Mouse (Mus musculus) embryonic stem cell, embryonic (primary cell): Measurements from ENCODE around the gene Rab10.

Experiments
- CTCF ChIA-PET, 4 experiments: fragments of 300-600 bp in 2 of 4; fragments of 350-600 bp in 2 of 4; sonication (Branson Sonifier 250); formaldehyde crosslinking; loops; one replicate each; lab custom pipeline; 2022; ENCODE audit warnings: inconsistent platforms in 2 of 4; lab: Charles Lee
- POLR2A ChIA-PET, 4 experiments: fragments of 300-600 bp in 2 of 4; fragments of 350-600 bp in 2 of 4; sonication (Branson Sonifier 250); formaldehyde crosslinking; loops; one replicate each; lab custom pipeline; 2022; ENCODE audit warnings: antibody characterized with exemption in 4 of 4, inconsistent platforms in 1 of 4; lab: Charles Lee

The Rab10 gene

DNA sequence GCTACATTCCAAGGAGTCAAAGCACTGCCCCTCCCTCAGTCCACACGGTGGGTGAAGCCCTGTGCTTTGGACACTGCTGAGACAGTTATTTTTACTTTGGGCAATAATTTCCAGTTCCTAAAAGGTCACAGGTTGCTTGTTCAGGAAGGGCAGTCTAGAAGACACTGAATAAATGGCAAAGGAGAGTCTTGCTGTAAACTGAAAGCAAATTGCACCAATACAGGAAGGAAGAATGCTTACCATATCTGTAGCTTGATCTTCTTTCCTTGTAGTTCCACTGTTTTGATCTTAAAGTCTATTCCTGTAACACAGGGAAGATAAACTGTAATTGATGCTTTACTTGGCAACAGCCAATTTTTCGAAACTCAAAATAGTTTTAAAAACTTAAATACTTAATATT is 45.3 kb downstream of the Rab10 start:
- ChIA-PET CTCF (no interaction called here), POLR2A (no interaction called here)

DNA sequence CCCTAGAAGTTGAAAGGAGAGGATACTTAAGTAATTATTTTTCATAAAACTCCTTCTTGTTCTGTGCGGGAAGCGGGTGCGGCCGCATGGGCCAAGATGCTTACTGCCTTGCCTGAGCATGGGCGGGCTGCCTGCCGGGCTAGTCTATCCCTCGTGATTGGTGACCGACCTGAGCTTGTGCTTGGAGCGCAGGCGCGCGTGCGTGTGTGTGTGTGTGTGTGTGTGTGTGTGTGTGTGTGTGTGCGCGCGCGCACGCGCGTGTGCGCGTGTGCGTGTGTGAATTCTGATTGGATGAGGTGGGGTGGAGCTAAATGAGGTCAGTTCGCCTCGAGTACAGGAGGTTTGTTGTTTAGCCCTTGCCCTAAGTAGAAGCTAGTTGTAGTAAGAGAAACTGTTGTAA is 48.2 kb downstream of the Rab10 start:
- POLR2A ChIA-PET, result interaction anchor here (0.6 to 2.5 kb wide), 19 partner anchors 9 to 166 kb away, joined by 3 to 13 read pairs (median 4); partner anchors contain the start of gene Rab10 (in 3 of the 4)
- CTCF ChIA-PET, result interaction anchor here in 3 of 4 experiments (0.6 to 1.7 kb wide), 3 partner anchors 8 to 164 kb away, joined by 3 to 5 read pairs (median 3); no protein-coding TSS in a partner anchor

DNA sequence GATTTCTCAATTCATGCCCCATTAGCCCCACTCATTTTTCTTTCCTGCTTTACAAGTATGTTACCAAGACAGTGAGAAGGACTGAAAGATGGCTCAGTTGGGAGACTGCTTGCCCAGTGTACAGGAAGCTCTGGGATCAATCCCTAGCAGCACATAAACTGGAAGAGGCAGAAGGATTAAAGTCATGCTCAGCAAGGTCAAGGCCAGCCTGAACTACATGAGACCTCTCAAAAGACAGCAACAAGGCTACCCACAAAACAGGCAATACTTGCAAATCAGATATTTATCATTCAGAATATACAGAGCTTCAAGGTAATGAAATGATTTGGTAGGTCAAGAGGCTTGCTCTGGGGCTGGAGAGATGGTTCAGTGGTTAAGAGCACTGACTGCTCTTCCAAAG is 53.8 kb downstream of the Rab10 start:
- ChIA-PET POLR2A (interaction anchor here in 2 of 4 experiments (1.0 to 1.3 kb wide), 3 partner anchors 9 to 19 kb away, joined by 3 to 4 read pairs (median 3); no protein-coding TSS in a partner anchor), CTCF (interaction anchor here in 2 of 4 experiments (0.7 to 1.5 kb wide), 3 partner anchors 11 to 135 kb away, joined by 3 to 4 read pairs (median 3); no protein-coding TSS in a partner anchor)

DNA sequence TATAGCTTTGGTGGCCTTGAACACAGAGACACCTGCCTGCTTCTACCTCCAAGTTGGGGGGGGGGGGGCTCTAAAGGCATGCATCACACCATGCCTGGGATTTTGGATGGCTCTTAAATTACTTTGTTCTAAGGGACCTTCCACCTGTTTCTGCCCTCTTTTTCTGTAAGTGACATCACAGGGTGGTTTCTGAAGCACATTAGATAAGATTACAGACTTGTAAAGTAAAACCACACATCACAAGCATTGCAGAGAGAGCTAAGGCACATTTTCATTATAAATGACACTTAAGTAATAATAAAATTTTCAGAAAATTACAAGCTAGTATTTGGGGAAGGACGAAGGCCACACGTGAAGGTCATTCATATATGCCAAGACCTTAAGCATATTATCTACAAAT is 54.3 kb downstream of the Rab10 start:
- POLR2A ChIA-PET, result interaction anchor here in 2 of 4 experiments (0.6 to 1.2 kb wide), 3 partner anchors 9 to 55 kb away, joined by 3 read pairs; no protein-coding TSS in a partner anchor
- CTCF ChIA-PET, result interaction anchor here in 2 of 4 experiments (0.7 to 1.5 kb wide), 2 partner anchors 11 to 135 kb away, joined by 3 to 4 read pairs; no protein-coding TSS in a partner anchor

DNA sequence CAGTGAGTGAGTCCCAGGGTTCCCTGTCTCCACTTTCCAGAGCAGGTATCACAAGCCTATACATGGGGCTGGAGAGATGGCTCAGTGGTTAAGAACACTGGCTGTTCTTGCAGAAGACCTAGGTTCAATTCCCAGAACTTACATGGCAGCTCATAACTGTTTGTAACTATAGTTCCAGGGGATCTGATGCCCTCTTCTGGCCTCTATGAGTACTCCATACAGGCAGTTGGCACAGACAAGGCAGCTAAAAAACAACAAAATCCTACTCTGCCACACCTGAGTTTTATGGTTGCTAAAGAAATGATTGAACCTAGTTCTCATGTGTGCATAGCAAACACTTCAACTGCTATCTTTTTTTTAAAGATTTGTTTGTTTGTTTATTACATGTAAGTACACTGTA is 56.2 kb downstream of the Rab10 start:
- CTCF ChIA-PET, result interaction anchor here in 2 of 4 experiments (0.7 to 1.1 kb wide), 6 partner anchors 9 to 137 kb away, joined by 3 to 5 read pairs (median 4); no protein-coding TSS in a partner anchor
- POLR2A ChIA-PET, result interaction anchor here in 2 of 4 experiments (1.1 to 2.1 kb wide), 5 partner anchors 15 to 112 kb away, joined by 3 to 5 read pairs (median 4); no protein-coding TSS in a partner anchor

DNA sequence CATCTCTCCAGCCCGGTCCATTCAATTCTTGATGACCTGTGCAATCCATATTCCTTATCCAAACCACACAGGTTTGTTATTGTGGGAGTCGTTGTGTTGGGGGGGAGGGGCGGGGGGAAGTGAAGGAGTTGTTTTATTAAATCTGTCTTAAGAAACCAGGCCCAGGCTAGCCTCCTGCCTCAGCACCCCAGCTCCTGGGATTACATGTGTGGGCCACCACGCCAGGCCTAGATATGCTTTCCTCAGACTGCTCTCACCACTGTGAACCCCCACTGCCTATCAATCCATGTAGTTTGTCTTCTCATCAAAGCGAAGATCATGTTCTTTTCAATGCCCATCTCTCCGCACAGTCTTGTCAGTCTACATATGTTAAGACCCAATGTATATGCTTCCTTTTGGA is 63.7 kb downstream of the Rab10 start:
- ChIA-PET POLR2A (interaction anchor here in 2 of 4 experiments (0.6 to 1.6 kb wide), 7 partner anchors 10 to 49 kb away, joined by 3 to 7 read pairs (median 4); no protein-coding TSS in a partner anchor), CTCF (interaction anchor here in 1 of 4 experiments (0.6 kb wide), 1 partner anchor 587 kb away, joined by 3 read pairs; no protein-coding TSS in a partner anchor)

DNA sequence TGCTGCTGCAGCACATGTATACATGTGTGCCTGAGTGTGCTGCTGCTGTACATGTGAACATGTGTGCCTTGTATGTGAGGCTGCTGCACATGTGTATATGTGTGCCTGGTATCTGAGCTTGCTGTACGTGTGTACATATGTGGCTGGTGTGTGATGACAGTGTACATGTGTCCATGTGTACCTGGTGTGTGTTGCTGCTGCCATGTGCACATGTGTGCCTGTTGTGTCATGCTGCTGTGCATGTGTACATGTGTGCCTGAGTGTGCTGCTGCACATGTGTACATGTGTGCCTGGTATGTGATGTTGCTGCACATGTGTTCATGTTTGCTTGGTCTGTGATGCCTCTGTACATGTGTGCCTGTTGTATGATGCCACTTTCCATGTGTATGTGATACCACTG is 70.2 kb downstream of the Rab10 start:
- ChIA-PET CTCF (no interaction called here), POLR2A (no interaction called here)

DNA sequence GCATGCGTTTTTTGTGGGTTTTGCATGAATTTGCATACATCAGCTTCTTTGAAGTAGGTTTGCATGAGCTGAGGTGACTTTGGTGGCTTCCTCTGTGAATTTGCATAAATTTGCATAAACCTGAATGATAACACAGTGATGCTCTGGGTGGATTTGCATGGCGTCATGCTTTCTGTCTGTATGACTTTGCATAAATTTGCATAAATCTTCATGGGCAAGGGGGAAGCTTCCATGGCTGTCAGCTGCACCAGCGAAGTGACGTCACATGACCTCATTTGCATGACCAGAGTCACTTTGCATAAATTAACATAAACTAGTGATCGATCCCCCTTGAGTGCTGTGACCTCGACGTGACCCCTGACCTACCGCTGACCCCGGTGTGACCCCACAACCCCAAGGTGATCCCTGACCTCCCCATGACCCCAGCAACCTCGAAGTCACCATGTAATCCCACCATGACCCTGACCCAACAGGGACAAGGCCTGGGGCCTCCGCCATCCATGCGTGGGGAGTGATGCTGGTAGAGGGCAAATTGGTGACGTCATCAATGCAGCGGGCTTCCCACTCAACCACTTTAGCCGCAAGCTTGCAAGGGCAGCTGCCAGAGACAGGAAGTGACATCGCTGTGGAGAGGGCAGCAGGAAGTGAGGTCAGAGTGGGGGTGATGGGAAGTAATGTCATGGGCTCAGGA is 71.3 kb downstream of the Rab10 start:
- CTCF ChIA-PET, result interaction anchor here in 1 of 4 experiments (0.6 kb wide), 1 partner anchor 243 kb away, joined by 8 read pairs; no protein-coding TSS in a partner anchor
- POLR2A ChIA-PET, result interaction anchor here in 3 of 4 experiments (0.5 to 1.4 kb wide), 4 partner anchors 14 to 71 kb away, joined by 3 to 5 read pairs (median 4); partner anchors contain the start of gene Rab10 (in 1 of the 3)

DNA sequence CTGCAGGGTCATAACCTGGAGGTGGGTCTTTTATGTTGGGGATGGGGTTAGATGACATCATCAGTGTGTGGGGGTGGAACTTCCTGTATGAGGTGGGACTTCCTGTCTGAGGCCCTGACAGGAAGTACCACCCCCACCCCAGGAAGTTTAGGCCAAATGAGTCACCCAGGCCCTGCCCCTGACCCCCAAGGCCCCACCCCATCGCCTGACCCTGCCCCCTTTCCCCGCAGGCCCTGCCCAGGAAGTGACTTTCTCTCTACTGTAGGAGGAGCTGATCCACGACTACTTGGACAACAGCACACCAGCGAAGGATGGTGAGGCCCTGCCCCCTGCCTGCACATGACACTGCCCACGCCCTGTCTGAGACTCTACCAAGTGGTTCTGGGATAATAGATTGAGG is 72.0 kb downstream of the Rab10 start:
- ChIA-PET POLR2A (interaction anchor here in 1 of 4 experiments (1.1 to 1.4 kb wide), 2 partner anchors 15 to 72 kb away, joined by 4 to 5 read pairs; partner anchors contain the start of gene Rab10), CTCF (interaction anchor here in 1 of 4 experiments (0.6 kb wide), 1 partner anchor 244 kb away, joined by 8 read pairs; no protein-coding TSS in a partner anchor)

DNA sequence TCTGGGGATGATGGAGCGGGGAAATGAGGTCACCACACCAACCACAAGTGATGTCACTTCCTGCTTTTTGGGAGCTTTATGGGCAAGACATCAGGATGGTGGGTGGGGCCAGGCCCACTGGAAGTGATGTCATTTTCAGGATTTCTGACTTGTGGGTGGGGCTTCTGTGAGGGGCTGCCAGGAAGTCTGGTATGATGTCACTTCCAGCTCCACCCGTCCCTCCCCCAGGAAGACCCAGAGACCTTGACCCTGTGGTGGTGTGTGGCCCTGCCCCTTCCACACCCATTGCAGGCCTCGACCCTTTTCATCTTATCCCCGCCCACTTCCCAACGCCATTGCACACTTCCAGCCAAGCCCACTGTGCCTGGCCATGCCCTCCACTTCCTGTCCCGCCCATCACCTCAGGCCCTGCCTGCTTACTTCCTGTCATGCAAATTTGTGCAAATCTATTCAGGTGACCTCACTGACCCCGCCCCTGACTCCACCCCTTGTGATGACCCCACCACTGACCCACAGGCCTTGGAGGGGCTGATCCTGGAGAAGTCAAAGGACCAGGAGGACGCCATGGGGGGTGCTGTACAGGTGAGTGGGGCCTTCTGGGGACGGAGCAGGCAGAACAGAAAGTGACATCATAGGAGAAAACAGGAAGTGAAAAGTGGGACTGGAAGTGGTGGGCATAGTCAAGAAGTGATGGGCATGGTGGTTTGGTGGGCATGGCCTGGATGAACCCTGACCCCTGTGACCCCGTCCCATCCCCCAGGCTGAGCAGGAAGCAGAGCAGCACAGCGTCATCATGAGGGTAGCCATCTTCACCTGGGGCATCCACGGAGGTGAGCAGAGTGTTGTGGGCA is 72.7 kb downstream of the Rab10 start:
- POLR2A ChIA-PET, result interaction anchor here in 3 of 4 experiments (1.0 to 2.4 kb wide), 9 partner anchors 15 to 190 kb away, joined by 3 to 14 read pairs (median 5); partner anchors contain the start of genes Rab10 (in 2 of the 3) and Asxl2 (in 1 of the 3)
- CTCF ChIA-PET, result interaction anchor here in 1 of 4 experiments (0.6 kb wide), 1 partner anchor 189 kb away, joined by 3 read pairs; no protein-coding TSS in a partner anchor

DNA sequence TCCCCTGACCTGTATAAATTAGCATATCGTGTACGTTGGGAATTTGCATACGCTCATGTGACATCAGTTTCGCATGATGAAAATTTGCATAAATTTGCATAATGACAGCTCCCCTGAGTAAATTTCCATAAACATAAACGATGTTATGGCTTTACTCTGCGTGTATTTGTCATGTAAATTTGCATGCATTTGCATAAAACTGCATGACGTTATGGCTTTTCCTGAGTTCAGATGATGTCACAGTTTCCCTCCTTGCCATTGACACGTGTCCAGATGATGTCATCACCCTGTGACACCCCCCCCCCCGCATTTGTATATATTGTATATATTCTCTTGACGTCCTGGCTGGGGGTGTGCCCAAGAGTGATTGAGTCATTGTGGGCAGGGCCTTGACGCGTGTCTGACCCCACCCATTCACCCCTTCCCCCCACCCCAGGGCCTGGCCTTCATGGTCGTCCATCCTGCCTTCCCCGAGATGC is 73.6 kb downstream of the Rab10 start:
- ChIA-PET POLR2A (interaction anchor here (0.7 to 2.4 kb wide), 23 partner anchors 9 to 998 kb away, joined by 3 to 14 read pairs (median 4); partner anchors contain the start of genes Rab10 (in 3 of the 4), Asxl2 (in 1 of the 4), Cenpo (in 1 of the 4) and Ptrhd1 (in 1 of the 4)), CTCF (interaction anchor here in 2 of 4 experiments (0.7 to 0.8 kb wide), 2 partner anchors 154 kb away, joined by 3 to 4 read pairs; no protein-coding TSS in a partner anchor)

DNA sequence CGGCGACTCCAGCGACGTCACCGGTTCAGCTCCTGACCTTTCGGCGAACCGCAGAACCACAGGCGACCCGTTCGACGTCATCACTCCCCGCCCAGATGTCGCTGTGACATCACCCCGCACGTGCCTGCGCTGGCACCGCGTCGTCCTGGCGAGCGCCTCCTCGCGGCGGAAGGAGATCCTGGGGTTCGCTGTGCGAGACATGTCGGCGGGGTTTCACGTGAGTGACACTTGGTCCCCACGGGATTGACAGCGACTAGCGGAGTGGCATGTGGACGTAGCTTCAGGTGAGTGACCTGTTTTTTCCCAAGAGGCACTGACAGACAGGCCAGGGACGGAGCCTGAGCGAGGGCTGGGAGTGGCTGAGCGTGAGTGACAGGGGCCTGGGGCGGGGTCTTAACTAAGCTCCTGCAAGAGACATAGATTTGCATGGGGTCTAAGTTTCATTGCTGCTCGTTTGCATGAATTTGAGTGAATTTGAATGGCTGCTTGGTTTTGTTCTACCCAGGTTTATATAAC is 74.1 kb downstream of the Rab10 start:
- ChIA-PET POLR2A (interaction anchor here (0.7 to 2.4 kb wide), 23 partner anchors 9 to 998 kb away, joined by 3 to 14 read pairs (median 4); partner anchors contain the start of genes Rab10 (in 3 of the 4), Asxl2 (in 1 of the 4), Cenpo (in 1 of the 4) and Ptrhd1 (in 1 of the 4)), CTCF (interaction anchor here in 3 of 4 experiments (0.6 to 0.8 kb wide), 3 partner anchors 154 to 226 kb away, joined by 3 to 4 read pairs (median 3); no protein-coding TSS in a partner anchor)

DNA sequence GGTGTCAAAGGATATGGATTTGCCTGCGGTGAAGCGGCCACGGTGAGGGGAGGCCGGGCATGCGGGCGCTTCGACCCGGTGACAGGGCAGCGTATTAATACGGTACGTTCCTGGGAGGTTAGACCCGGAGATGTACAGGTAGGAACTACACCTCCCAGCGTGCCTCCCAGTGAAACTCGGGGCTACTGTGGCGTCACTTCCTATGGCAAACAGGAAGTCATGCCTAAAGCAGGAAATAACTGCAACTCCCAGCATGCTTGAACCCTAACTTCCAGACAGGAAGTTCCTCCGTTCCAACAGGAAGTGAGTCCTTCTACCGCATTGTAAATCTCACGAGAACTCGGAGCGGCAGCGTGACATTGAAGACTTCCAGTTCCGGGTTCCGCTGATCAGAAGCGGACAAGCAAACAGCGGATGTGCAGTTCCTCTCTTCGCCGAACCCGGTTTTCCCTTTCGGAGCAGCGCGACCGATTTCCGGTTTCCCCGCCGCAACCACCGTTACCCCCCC is 74.6 kb downstream of the Rab10 start:
- ChIA-PET CTCF (interaction anchor here in 1 of 4 experiments (0.6 kb wide), 1 partner anchor 226 kb away, joined by 3 read pairs; no protein-coding TSS in a partner anchor), POLR2A (interaction anchor here (0.8 to 2.4 kb wide), 17 partner anchors 10 to 999 kb away, joined by 3 to 14 read pairs (median 4); partner anchors contain the start of genes Rab10 (in 3 of the 4), Asxl2 (in 1 of the 4), Cenpo (in 1 of the 4) and Ptrhd1 (in 1 of the 4))

DNA sequence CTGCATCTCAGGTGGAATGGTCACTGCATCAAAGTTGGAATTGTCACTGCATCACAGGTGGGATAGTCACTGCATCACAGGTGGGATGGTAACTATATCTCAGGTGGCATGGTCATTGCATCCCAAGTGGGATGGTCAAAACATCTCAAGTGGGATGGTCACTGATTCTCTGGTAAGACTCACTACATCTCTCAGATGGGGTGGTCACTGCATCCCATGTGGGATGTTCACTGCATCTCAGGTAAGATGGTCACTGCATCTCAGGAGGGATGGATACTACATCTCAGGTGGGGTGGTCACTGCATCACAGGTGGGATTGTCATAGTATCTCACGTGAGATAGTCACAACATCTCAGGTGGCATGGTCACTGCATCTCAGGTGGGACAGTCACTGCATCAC is 75.7 kb downstream of the Rab10 start:
- POLR2A ChIA-PET, result no interaction called here
- CTCF ChIA-PET, result no interaction called here

DNA sequence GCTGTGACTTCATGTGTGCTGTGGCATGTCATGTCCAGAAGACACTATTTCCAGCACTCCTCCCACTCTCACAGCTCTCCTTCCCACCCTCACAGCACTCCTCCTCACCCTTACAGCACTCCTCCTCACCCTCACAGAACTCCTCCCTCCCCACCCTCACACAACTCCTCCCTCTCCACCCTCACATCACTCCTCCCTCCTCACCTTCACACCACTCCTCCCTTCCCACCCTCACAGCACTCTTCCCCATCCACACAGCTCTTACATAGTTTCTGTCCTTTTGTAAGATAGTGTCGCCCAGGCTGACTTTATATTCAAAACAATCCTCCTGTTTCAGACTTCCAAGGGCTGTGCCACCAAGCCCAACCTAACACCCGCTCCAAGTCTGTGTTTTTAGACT is 86.4 kb downstream of the Rab10 start:
- POLR2A ChIA-PET, result no interaction called here
- CTCF ChIA-PET, result no interaction called here

DNA sequence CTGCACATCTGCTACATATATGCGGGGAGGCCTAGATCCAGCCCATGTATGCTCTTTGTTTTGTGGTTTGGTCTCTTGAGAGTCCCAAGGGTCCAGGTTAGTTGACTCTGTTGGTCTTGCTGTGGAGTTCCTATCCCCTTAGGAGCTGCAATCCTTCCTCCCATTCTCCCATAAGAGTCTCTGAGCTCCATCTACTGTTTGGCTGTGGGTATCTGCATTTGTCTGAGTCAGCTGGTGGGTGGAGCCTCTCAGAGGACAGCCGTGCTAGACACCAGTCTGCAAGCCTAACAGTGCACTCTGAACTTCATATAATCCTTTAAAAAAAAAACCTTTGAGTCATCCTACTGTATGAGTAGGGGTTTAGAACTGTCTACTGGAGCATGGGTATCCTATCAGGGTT is 99.6 kb downstream of the Rab10 start:
- CTCF ChIA-PET, result interaction anchor here in 3 of 4 experiments (0.7 to 1.0 kb wide), 3 partner anchors 112 to 178 kb away, joined by 3 to 4 read pairs (median 3); no protein-coding TSS in a partner anchor
- POLR2A ChIA-PET, result no interaction called here

DNA sequence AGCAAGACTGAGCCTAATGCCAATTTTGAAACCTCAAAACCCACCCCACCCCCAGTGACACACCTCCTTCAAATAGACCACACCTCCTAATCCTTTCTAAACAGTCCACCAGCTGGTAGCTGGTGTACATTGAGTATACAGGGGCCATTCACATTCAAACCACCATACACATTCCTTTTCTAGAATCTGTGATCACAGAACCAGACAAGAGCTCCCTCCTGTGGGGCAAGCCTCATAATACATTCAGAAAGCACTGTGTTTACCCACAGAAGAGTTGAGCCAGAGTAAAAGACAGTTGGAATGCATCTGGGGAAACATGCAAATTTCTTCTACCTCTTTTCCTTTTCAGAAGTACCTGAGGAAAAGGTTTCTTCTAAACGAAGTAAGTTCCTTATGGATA is 100.6 kb downstream of the Rab10 start:
- POLR2A ChIA-PET, result no interaction called here
- CTCF ChIA-PET, result interaction anchor here in 2 of 4 experiments (1.0 kb wide), 2 partner anchors 12 to 111 kb away, joined by 3 to 4 read pairs; no protein-coding TSS in a partner anchor
